Mouse (Mus musculus): ENCODE measurements around the gene Celf2. TPM values are rescaled to one million over a fixed set of nuclear protein-coding genes. Genes with fewer than 3 reads are reported as not detected.
A peak's percentile ranks its signal among the peaks of the same experiment; 100 is the strongest.

The Celf2 gene
- polyA plus RNA-seq, 1 experiment from 2014 or later: 52.0 TPM

DNA sequence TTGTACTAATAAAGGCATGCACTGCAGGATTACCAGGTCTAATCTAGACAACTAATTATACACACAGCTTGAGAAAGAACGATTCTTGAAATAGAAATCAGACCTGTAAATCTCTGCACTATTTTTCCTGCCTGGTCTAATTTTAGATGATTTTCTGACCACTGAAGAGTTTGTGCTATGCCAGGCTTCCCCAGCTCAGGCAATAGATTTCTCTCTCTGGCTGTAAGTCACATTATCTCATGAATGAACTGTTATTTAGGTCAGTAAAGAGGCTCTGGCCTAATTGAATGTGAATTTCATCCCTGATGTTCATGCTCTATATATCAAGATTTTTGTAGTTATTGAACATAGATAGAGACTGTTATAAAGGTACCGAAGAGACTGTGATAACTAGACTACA, 694.1 kb downstream of the Celf2 start:
- no peak for ATAC-seq
- no peak overlapping the region for H3K4me3 ChIP-seq (replicated peaks)
- no peaks in the 10 kb centered on the region for H3K27me3 ChIP-seq (replicated peaks)
- H3K4me1 ChIP-seq (replicated peaks): no peaks in the 10 kb centered on the region
- H3K9me3 ChIP-seq: no peaks in the 10 kb centered on the region
- H3K27ac ChIP-seq: no peak overlapping the region
- no peak overlapping the region for H3K9ac ChIP-seq
- 74% methylated on average over 2 of the region's 2 CpGs for WGBS
- H3K4me2 ChIP-seq (replicated peaks): no peak overlapping the region
- H3K36me3 ChIP-seq: no peaks in the 10 kb centered on the region

DNA sequence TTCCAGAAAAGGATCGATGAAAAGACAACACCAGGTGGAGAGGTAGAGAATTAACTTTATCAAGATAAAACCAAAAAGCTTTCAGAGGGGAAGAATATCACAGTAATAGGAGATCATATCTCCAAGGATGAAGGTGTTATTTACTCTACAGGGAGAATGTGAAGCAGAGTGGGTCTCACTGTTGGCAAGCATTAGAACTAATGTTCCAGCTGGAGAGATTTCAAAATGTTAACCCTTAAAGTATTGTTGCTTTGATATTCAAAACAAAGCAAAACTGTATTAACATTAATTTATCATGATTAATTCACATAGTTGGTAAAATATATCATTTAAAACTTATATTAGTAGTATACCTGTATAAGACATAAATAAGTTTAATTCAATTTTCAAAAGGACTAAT, 700.6 kb downstream of the Celf2 start:
- no peak overlapping the region for H3K27ac ChIP-seq
- H3K9ac ChIP-seq: no peak overlapping the region
- H3K27me3 ChIP-seq (replicated peaks): no peaks in the 10 kb centered on the region
- WGBS: 70% methylated on average over 1 of the region's 1 CpGs
- H3K4me2 ChIP-seq (replicated peaks): no peak overlapping the region
- no peak for ATAC-seq
- H3K4me3 ChIP-seq (replicated peaks): no peak overlapping the region
- no peaks in the 10 kb centered on the region for H3K36me3 ChIP-seq
- no peaks in the 10 kb centered on the region for H3K4me1 ChIP-seq (replicated peaks)
- H3K9me3 ChIP-seq: no peaks in the 10 kb centered on the region

DNA sequence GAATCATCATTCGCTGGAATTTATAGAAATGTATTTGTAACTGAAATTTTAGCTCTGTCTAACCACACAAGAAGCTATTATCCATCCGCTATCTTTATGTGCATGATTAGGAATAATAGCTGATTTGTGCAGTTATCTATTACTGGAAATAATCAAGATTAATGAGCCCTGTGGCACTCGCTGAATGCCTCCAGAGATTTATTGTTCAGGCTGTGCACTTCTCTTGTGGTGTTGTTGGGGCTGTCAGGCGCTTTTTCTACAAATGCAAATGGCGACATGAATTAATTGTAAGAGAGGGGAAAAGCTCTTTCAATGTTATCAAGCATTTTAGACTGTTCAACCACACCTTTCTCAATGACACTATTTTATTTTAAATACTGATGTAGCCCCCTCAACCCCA, 712.6 kb downstream of the Celf2 start:
- Histone ChIP-seq H3K9ac (no peak overlapping the region), H3K9me3 (no peaks in the 10 kb centered on the region), H3K4me2 (replicated peaks) (no peak overlapping the region), H3K4me1 (replicated peaks) (no peaks in the 10 kb centered on the region), H3K27me3 (replicated peaks) (no peaks in the 10 kb centered on the region), H3K27ac (no peak overlapping the region), H3K36me3 (no peaks in the 10 kb centered on the region), H3K4me3 (replicated peaks) (no peak overlapping the region)
- ATAC-seq: no peak
- 81% methylated on average over 5 of the region's 5 CpGs for WGBS

GRCm38 (mm10) chr2:6795995-6796588, 713.3 kb downstream of the Celf2 start:
- H3K4me1 ChIP-seq (replicated peaks): no peaks in the 10 kb centered on the region
- H3K36me3 ChIP-seq: no peaks in the 10 kb centered on the region
- H3K9ac ChIP-seq: no peak overlapping the region
- no peaks in the 10 kb centered on the region for H3K9me3 ChIP-seq
- H3K4me2 ChIP-seq (replicated peaks): no peak overlapping the region
- ATAC-seq: no peak
- WGBS: 76% methylated on average over 5 of the region's 5 CpGs
- no peaks in the 10 kb centered on the region for H3K27me3 ChIP-seq (replicated peaks)
- no peak overlapping the region for H3K4me3 ChIP-seq (replicated peaks)
- H3K27ac ChIP-seq: no peak overlapping the region

DNA sequence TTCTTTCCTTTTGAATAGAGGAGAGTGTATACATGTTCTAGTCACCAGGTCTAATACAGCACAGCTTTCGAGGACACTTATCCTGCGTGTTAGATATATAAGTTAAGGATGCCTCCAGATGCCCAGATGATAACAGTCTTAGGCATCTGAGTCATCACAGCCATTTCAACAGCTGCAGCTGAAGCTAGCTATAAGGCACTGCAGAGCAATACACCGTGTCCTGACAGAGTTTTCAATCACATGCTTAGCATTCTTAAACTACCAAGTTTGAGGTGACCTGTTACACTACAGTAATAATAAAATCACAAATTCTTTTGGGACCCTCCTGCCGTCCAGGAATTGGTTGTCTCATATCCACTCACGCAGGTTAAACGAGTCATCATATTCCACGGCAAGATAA, 714.5 kb downstream of the Celf2 start:
- Histone ChIP-seq H3K4me1 (replicated peaks) (no peaks in the 10 kb centered on the region), H3K36me3 (no peaks in the 10 kb centered on the region), H3K4me2 (replicated peaks) (no peak overlapping the region), H3K9ac (no peak overlapping the region), H3K27me3 (replicated peaks) (no peaks in the 10 kb centered on the region), H3K27ac (no peak overlapping the region), H3K4me3 (replicated peaks) (no peak overlapping the region), H3K9me3 (no peaks in the 10 kb centered on the region)
- WGBS: 72% methylated on average over 7 of the region's 7 CpGs
- no peak for ATAC-seq

- no peak for ATAC-seq
- WGBS: 83% methylated on average over 2 of the region's 2 CpGs
Measured at GRCm38 (mm10) chr2:6790876-6791275, 718.5 kb downstream of the Celf2 start.

DNA sequence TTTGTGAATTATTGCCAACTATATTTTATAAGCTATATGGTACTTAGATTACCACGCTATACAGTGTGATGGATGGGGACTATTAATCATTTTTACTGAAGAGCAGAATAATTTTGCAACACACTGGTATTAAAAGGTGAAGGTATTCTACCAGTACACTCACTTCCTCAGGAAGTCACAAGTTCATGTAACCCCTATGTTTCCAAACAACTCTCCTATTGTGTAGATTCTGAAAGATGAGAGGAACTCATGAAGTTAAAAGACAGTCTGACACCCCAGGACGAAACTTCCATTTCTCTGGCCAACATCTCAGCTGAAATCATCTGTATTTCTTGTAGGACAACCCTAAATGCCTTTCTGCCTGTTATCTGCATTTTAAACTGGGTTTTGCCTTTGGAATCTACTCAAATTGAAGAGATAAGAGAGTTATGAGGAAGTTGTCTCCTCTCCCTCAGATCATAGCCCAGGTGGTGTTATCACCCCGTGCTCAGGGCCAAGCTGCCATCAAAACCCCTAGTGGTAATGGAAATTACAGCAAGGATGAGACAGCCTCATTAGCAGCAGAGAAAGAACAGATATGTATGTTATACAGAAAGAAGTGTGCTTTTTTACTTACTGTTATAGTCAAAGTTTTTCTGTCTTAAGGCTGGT, 722.7 kb downstream of the Celf2 start:
- Histone ChIP-seq H3K27me3 (replicated peaks) (no peaks in the 10 kb centered on the region), H3K9ac (no peak overlapping the region), H3K4me2 (replicated peaks) (no peak overlapping the region), H3K27ac (no peak overlapping the region), H3K9me3 (no peaks in the 10 kb centered on the region), H3K36me3 (no peaks in the 10 kb centered on the region), H3K4me1 (replicated peaks) (no peaks in the 10 kb centered on the region), H3K4me3 (replicated peaks) (no peak overlapping the region)
- WGBS: 56% methylated on average over 3 of the region's 3 CpGs
- peak; percentile 66; the same call in 1 of the 2 replicates for ATAC-seq

More at GRCm38 (mm10) chr2:6790876-6791275, 718.5 kb downstream of the Celf2 start:
- Histone ChIP-seq H3K27ac (no peak overlapping the region), H3K36me3 (no peaks in the 10 kb centered on the region), H3K4me1 (replicated peaks) (no peaks in the 10 kb centered on the region), H3K4me2 (replicated peaks) (no peak overlapping the region), H3K9ac (no peak overlapping the region), H3K27me3 (replicated peaks) (no peaks in the 10 kb centered on the region), H3K4me3 (replicated peaks) (no peak overlapping the region), H3K9me3 (no peaks in the 10 kb centered on the region)

- no peak for ATAC-seq
- Histone ChIP-seq H3K27me3 (replicated peaks) (no peaks in the 10 kb centered on the region), H3K9me3 (no peaks in the 10 kb centered on the region), H3K4me1 (replicated peaks) (no peaks in the 10 kb centered on the region), H3K27ac (no peak overlapping the region), H3K36me3 (no peaks in the 10 kb centered on the region), H3K4me3 (replicated peaks) (no peak overlapping the region), H3K4me2 (replicated peaks) (no peak overlapping the region), H3K9ac (no peak overlapping the region)
- 98% methylated on average over 2 of the region's 2 CpGs for WGBS
Measured at GRCm38 (mm10) chr2:6770214-6770613, 739.1 kb downstream of the Celf2 start.

DNA sequence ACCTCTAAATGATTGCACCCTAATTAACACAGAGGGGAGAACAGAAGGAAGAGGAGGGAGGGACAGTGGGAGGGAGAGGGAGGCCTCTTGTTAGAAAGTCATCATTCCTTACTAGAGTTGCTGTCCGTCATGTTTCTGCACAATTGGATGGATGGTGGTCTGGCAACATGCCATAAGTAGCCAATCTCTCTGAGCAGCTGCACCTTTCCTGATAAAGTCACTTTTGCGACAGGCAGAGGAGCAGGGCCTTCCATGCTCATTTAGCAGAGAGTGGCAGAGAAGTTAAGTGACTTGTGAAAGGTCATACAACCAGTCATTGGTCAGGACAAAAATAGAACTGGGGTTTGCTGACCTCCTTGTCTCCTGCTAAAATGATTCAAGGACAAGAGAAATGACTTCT, 747.0 kb downstream of the Celf2 start:
- H3K4me1 ChIP-seq (replicated peaks): no peaks in the 10 kb centered on the region

DNA sequence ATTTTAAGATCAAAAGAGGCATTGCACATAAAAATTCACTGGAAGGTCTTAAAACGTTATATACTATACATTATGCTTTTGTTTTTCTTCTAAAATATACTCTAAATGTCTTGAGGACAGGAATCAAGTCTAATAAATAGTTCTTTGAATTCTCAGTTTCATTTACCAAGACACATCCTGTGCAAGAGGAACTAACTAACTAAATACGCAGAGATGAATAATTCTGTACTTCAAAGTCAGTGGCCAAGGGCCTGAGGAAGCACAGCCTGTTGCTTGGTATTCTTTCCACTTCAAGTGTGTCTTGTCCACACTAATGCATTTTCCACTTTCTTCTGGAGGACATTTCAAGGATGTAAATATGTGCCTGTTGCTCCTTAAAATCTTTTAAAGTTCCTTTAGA, 766.2 kb downstream of the Celf2 start:
- ATAC-seq: no peak
- 68% methylated on average over 2 of the region's 2 CpGs for WGBS

More for the DNA sequence above, 747.0 kb downstream of the Celf2 start:
- Histone ChIP-seq H3K4me2 (replicated peaks) (no peak overlapping the region), H3K36me3 (no peaks in the 10 kb centered on the region), H3K9ac (no peak overlapping the region), H3K4me3 (replicated peaks) (no peak overlapping the region), H3K9me3 (no peaks in the 10 kb centered on the region), H3K27me3 (replicated peaks) (no peaks in the 10 kb centered on the region), H3K27ac (no peak overlapping the region)
- no peak for ATAC-seq
- 67% methylated on average over 2 of the region's 2 CpGs for WGBS

DNA sequence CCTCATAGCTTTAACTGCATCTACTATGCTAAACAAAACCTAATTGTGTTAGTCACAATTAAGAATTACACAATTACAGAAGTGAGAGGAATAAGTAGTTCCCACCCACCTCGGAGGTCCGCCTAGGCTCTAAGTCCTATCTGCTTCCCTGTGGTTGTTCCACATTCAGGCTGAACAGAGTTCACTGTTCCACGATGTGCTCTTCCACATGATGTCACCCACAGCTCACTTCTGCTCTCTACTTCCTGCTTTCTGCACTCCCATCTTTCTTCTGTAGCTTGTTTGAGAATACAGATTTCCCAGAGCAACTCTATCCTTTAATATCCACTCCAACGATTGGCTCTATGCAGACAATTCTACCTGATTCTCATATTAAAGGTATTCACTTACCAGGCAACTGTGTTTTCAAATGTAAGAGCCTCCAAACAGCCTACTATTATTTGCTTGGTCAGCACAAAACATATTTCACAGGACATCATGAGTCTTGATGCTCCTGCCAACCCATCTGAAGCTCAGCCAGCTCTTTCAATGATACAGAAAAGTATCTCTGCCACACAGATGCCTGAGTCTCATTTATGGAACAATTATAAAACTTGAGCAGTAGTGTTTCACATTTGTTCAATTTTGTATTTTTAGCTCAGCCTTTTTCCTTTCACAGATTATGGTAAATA, 769.2 kb downstream of the Celf2 start:
- no peaks in the 10 kb centered on the region for H3K27me3 ChIP-seq (replicated peaks)
- H3K4me2 ChIP-seq (replicated peaks): no peak overlapping the region
- peak; percentile 72; the same call in 1 of the 2 replicates for ATAC-seq
- H3K36me3 ChIP-seq: no peaks in the 10 kb centered on the region
- no peaks in the 10 kb centered on the region for H3K9me3 ChIP-seq
- WGBS: 66% methylated on average over 4 of the region's 4 CpGs
- no peaks in the 10 kb centered on the region for H3K4me1 ChIP-seq (replicated peaks)
- H3K4me3 ChIP-seq (replicated peaks): no peak overlapping the region
- H3K9ac ChIP-seq: no peak overlapping the region
- no peak overlapping the region for H3K27ac ChIP-seq

More for the DNA sequence above, 766.2 kb downstream of the Celf2 start:
- no peak overlapping the region for H3K9ac ChIP-seq
- no peak overlapping the region for H3K4me2 ChIP-seq (replicated peaks)
- no peaks in the 10 kb centered on the region for H3K4me1 ChIP-seq (replicated peaks)
- no peaks in the 10 kb centered on the region for H3K9me3 ChIP-seq
- H3K27me3 ChIP-seq (replicated peaks): no peaks in the 10 kb centered on the region
- H3K27ac ChIP-seq: no peak overlapping the region
- no peaks in the 10 kb centered on the region for H3K36me3 ChIP-seq
- no peak overlapping the region for H3K4me3 ChIP-seq (replicated peaks)

DNA sequence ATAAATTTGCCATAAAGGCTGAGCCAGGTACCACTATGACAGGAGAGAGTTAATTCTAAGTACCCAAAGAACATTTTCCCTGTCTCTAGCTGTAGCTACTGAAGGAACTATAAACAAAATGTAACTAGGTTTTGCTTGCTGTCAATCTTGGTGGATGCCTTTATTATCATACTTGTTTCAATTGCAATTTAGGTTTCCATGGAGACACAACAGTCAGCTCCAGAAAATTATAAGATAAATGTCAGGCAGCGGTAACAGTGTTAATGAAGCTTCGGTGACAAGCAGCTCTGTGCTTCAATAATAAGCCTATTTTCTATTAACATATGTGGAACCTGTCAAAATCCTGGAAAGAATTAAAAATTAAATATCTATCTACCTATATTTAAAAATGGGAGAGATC, 777.3 kb downstream of the Celf2 start:
- no peaks in the 10 kb centered on the region for H3K9me3 ChIP-seq
- no peak for ATAC-seq
- H3K4me2 ChIP-seq (replicated peaks): no peak overlapping the region
- H3K36me3 ChIP-seq: no peaks in the 10 kb centered on the region
- H3K4me1 ChIP-seq (replicated peaks): 0 out of 2 replicates have a peak, but pooled peaks cover 7% of the 10 kb centered on the region
- H3K27ac ChIP-seq: no peak overlapping the region
- H3K27me3 ChIP-seq (replicated peaks): no peaks in the 10 kb centered on the region
- 86% methylated on average over 2 of the region's 2 CpGs for WGBS
- no peak overlapping the region for H3K9ac ChIP-seq
- H3K4me3 ChIP-seq (replicated peaks): no peak overlapping the region

All from intestine, embryonic 15.5 days (tissue).